In the genomic region with DNA sequence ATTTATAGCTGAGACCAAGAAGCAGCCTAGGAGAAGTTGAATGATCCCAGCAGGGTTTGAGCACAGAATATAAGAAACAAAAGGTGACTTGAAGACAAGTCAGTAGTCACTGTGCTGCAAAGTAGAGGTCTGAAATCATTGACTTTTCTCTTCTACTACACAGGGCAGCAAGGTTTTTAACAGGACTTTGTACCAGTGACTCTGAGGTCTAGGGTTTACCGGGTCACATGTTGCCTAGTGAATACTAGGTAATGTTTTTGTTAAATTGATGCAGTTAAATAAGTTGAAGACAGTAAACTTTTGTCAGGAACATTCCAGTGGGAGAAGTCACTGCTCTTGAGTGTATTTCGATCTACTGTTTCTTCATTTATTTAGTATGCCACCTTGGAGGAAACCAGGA, we compare ENCODE assay signal across 18 mouse cellular contexts.
A peak's percentile ranks its signal among the peaks of the same experiment; 100 is the strongest.
DNase-seq lines count a peak whose midpoint lies in the region; ATAC-seq lines count a peak whose summit lies in the region.
"Had no signal": no experiment of that assay in that cellular context is flagged by ENCODE, and none has a peak within 500 bp of the region (broad histone marks: within the 10 kb centered on the region; RNA-seq: fewer than 3 reads in every experiment).

No protein-coding gene starts in this region.

- H3K27ac ChIP-seq in kidney, embryonic 15.5 days, result no peak overlapping the region
- H3K27ac ChIP-seq: embryonic facial prominence, embryonic 12.5 days; embryonic facial prominence, embryonic 15.5 days; gastrocnemius, adult 2 months; hindbrain, embryonic 12.5 days had no signal

- no peak overlapping the region for H3K9ac ChIP-seq in kidney, embryonic 15.5 days
- H3K9ac ChIP-seq: embryonic facial prominence, embryonic 12.5 days; embryonic facial prominence, embryonic 15.5 days; forebrain, postnatal 0 days; hindbrain, embryonic 12.5 days had no signal

- no peak overlapping the region for H3K4me3 ChIP-seq in kidney, embryonic 15.5 days (replicated peaks)
- H3K4me3 ChIP-seq: embryonic facial prominence, embryonic 12.5 days; embryonic facial prominence, embryonic 15.5 days; gastrocnemius, adult 2 months; hindbrain, embryonic 12.5 days had no signal

- H3K27me3 ChIP-seq in kidney, embryonic 15.5 days, result no peaks in the 10 kb centered on the region
- H3K27me3 ChIP-seq: CH12.LX; embryonic facial prominence, embryonic 12.5 days; embryonic facial prominence, embryonic 15.5 days; hindbrain, embryonic 12.5 days had no signal

- 90% methylated on average over 2 of the region's 2 CpGs for WGBS in kidney, embryonic 15.5 days

- intact Hi-C loops in left cerebral cortex, postnatal 4 days (cut with DNase I), result loop anchor here (10.0 kb wide), 1 partner anchor 674 kb away; no protein-coding TSS in a partner anchor

- no peaks in the 10 kb centered on the region for H3K36me3 ChIP-seq in kidney, embryonic 15.5 days
- H3K36me3 ChIP-seq: embryonic facial prominence, embryonic 12.5 days; embryonic facial prominence, embryonic 15.5 days; G1E; hindbrain, embryonic 12.5 days had no signal

- H3K4me1 ChIP-seq in kidney, embryonic 15.5 days, result no peaks in the 10 kb centered on the region
- H3K4me1 ChIP-seq: embryonic facial prominence, embryonic 12.5 days; embryonic facial prominence, embryonic 15.5 days; hindbrain, embryonic 12.5 days had no signal

- DNase-seq in kidney, adult 18-20 months, result peak; percentile 15
- no peak for DNase-seq in kidney, postnatal 4 days
- DNase-seq in kidney, adult 9 months, result peak; percentile 80
- peak; percentile 11 for DNase-seq in kidney, postnatal 14 days
- no peak for DNase-seq in thymus, postnatal 14 days
- DNase-seq in left cerebral cortex, postnatal 4 days, result no peak
- DNase-seq: adrenal gland, postnatal 14 days; B cell, adult 2 months; gastrocnemius, adult 2 months; gastrocnemius, postnatal 14 days had no signal

- no peak for ATAC-seq in kidney, embryonic 15.5 days (replicated peaks; ENCODE audit: low FRiP score)

- no peak overlapping the region for H3K4me2 ChIP-seq in kidney, embryonic 15.5 days
- H3K4me2 ChIP-seq: embryonic facial prominence, embryonic 12.5 days; embryonic facial prominence, embryonic 15.5 days; heart, embryonic 11.5 days; hindbrain, embryonic 12.5 days had no signal

- H3K9me3 ChIP-seq in kidney, embryonic 15.5 days (replicated peaks), result no peaks in the 10 kb centered on the region
- H3K9me3 ChIP-seq: embryonic facial prominence, embryonic 12.5 days; embryonic facial prominence, embryonic 15.5 days; hindbrain, embryonic 12.5 days had no signal

Comparison
In these comparisons a context has a peak if more than half of its experiments do, and no peak if none do; other contexts are left out.
1. DNase-seq: peak in kidney, adult 18-20 months (single experiment), kidney, adult 9 months (single experiment) and kidney, postnatal 14 days (single experiment); none in kidney, postnatal 4 days (0 of 2), thymus, postnatal 14 days (single experiment) and left cerebral cortex, postnatal 4 days (single experiment).